Mouse (Mus musculus): ENCODE results near the gene Hmgb1.

Gene Hmgb1

DNA sequence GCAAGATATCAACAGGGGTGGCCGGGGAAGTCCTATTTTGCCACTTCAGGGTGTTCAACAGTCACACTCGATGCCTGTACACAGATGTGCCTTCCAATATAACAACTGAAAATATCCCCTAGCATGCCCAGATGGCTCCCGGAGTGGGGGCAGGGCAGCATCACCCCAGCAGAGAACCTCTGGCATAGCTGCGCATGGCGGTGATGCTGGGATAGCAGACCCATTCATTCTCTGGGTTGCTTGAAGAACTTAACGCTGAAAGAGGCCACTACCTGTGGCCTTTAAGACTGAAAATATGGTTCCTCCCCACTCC, 181.5 kb downstream of the Hmgb1 start:
- in situ Hi-C loops (cut with MboI; ENCODE audit: low sequenced_read_pairs): no loop called here

DNA sequence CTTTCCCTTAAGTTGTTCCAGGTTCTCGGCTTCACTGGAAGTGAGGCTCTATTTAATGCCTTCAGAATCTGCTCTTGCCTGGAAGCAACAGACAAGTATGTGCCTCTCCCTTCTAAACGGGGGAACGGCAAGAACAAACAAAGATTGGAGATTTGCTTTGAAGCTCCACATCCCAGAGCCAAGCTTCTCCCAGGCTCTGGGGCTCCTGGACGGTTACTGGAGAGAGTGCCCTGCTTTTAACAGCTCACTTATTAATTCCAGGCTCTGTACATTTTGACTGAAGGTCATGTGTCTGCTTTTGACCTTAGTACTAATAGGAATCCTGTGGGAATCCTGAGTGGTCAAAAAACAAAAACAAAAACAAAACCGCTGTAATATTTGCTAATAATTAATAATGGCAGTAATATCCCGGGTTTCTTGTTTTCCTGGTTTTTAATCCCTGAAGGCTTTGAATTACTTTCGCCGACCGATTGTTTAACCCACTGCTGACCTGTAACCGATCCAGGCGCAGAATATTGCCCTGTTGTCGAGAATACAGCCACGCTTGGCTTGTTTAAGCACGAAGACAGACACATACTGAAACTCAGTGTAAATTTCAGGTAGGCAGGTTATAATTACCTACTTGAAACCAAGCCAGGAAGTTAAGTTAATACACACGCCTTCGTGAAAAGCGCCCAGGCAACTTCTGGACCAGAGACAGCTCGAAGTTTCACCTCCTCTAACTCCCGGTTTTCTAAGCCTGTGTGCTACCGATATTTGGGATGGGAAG, 182.1 kb downstream of the Hmgb1 start:
- in situ Hi-C loops (cut with MboI; ENCODE audit: low sequenced_read_pairs): no loop called here

DNA sequence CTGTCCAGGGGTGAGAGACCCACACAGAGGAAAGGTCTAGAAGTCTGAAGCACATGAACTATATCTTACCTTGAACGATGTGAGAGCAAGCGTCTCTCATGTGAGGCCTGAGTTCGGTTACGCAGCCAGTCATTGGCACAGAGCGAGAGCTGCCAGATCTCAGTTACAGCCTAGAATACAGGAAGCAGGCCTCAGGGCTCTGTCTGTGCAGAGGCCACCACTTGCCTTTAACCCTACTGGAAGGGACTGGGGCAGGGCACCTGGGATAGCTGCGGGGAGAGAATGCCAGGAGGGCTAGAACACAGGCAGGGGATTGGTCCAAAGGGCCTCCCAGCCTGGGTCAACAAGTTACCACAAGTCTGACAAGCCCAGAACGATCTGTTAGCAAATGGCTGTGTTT, 184.5 kb downstream of the Hmgb1 start:
- in situ Hi-C loops (cut with MboI; ENCODE audit: low sequenced_read_pairs): no loop called here

DNA sequence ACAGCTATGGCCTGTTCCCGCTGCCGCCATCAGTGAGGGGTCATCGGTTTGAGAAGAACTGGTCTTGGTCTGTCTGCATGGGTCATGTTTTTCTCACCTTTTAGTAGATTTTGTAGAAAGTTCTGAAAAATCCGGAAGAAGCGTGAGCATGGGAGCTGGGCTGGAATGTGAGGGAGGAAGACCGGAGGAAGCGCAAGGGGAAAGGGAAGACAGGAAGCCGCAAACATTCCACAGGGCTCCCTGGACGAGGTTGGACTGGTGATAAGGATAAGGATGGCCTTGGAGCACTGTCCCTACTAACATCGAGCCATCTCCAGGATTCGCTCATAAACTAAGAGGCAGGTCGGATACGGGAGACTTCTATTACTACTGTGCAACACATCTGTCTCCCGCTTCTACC, 185.8 kb downstream of the Hmgb1 start:
- in situ Hi-C loops (cut with MboI; ENCODE audit: low sequenced_read_pairs): no loop called here

DNA sequence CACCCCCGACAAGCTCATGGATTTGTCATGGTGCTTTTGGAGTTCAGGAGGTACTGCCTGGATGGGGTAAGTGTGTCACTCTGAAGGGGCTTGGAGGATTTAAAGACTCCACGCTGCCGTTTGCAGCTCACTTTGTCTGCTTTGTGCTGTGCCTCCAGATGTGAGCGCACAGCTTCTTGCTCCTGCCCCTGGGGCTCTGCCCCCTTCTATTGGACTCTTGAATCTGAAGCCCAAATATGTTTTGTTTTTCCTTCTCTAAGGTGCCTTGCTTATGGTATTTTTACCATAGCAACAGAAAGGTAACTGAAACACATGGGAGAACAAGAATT, 187.6 kb downstream of the Hmgb1 start:
- in situ Hi-C loops (cut with MboI; ENCODE audit: low sequenced_read_pairs): no loop called here

All from CH12F3 (cell line).